Mouse (Mus musculus): ENCODE measurements around the gene Naa40. TPM values are rescaled to one million over a fixed set of nuclear protein-coding genes. Genes with fewer than 3 reads are reported as not detected.
A peak's percentile ranks its signal among the peaks of the same experiment; 100 is the strongest.

Naa40 gene
- polyA plus RNA-seq, 1 experiment from 2014 or later: 66.6 TPM

DNA sequence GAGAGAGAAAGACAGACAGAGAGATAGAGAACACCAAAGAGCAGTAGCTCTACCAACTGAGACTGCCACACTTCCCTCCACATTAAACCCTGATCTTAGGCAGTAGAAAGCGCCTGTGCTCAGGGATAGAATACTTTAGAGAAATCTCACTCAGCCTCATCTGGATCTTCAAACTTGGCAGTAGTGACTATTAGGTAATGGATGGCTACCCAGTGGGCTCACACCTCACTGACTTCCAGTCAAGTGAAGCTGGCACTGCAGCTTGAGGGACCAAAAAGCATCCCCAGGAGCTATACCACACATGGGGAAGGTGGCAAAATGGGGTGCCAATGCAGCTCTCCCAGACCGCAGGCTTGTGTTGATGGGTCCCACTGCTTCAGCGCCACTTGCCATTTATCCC, 16.7 kb downstream of the Naa40 start:
- Histone ChIP-seq H3K27me3 (no peaks in the 10 kb centered on the region), H3K9ac (no peak overlapping the region), H3K4me2 (no peak overlapping the region), H3K4me1 (replicated peaks) (no peaks in the 10 kb centered on the region), H3K9me3 (no peaks in the 10 kb centered on the region), H3K36me3 (peaks cover 39% of the 10 kb centered on the region), H3K4me3 (no peak overlapping the region), H3K27ac (no peak overlapping the region)
- 92% methylated on average over 3 of the region's 3 CpGs for WGBS
- no peak for ATAC-seq (ENCODE audit: low FRiP score)

DNA sequence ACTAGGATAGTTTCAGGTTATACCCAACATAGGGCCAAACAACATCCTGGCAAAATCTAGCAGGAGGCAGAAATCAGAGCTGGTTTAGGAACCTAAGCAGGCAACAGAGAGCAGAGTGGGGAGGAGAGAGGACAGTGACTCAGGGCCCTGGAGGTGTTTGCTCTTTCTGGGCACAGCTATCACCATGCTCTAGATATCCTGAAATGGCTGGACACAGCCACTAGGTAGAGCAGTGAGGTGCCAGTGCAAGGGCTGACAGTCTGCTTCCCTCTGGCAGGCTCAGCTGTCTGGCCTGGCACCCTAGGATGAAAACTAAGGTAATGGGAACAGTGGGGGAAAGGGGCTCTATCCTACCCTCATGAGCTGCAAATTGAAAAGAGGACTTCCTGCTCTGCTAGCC, 17.5 kb downstream of the Naa40 start:
- Histone ChIP-seq H3K27ac (no peak overlapping the region), H3K36me3 (peaks cover 32% of the 10 kb centered on the region), H3K4me3 (no peak overlapping the region), H3K9ac (no peak overlapping the region), H3K4me1 (replicated peaks) (no peaks in the 10 kb centered on the region), H3K9me3 (no peaks in the 10 kb centered on the region), H3K27me3 (no peaks in the 10 kb centered on the region), H3K4me2 (no peak overlapping the region)
- no peak for ATAC-seq (ENCODE audit: low FRiP score)

DNA sequence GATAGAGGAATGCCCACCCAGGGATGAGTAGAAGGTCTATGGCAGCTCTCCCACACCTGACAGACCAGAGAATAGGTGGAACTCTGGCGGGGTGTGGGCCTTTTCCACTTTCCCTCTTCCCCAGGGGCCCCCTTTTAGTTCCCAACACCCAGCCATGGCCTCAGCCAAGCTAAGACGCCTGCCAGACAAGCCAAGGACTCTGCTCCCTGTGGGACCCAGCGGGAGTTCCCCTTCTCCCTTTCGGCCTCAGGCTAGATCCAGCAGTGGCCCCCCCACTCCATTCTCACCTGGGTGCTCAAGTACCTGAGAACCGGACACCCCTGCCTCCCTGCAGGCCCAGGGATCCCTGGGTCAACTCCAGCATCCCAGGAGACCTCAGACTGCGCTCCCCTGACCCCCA, 18.8 kb downstream of the Naa40 start:
- peaks cover 7% of the 10 kb centered on the region for H3K4me1 ChIP-seq (replicated peaks)
- H3K27me3 ChIP-seq: no peaks in the 10 kb centered on the region
- H3K4me3 ChIP-seq: no peak overlapping the region
- WGBS: 87% methylated on average over 6 of the region's 6 CpGs
- no peak overlapping the region for H3K9ac ChIP-seq
- no peaks in the 10 kb centered on the region for H3K9me3 ChIP-seq
- no peak overlapping the region for H3K4me2 ChIP-seq
- peaks cover 19% of the 10 kb centered on the region for H3K36me3 ChIP-seq
- H3K27ac ChIP-seq: no peak overlapping the region
- no peak for ATAC-seq (ENCODE audit: low FRiP score)

DNA sequence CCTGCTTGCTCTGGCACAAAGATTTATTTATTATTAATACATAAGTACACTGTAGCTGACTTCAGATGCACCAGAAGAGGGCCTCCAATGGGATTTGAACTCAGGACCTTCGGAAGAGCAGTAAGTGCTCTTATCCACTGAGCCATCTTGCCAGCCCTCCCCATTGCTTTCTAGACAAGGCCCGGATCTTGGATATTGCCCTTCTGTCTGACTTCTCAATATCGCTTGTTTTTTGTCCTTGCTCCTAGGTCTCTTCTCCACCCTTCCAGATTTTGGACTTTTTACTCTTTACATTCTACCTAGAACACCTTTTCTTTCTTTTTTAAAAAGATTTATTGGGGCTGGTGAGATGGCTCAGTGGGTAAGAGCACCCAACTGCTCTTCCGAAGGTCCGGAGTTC, 22.2 kb downstream of the Naa40 start:
- 96% methylated on average over 5 of the region's 5 CpGs for WGBS
- Histone ChIP-seq H3K36me3 (peaks cover 21% of the 10 kb centered on the region), H3K9ac (no peak overlapping the region), H3K9me3 (no peaks in the 10 kb centered on the region), H3K27me3 (no peaks in the 10 kb centered on the region), H3K4me3 (no peak overlapping the region), H3K4me2 (no peak overlapping the region), H3K4me1 (replicated peaks) (peaks cover 37% of the 10 kb centered on the region), H3K27ac (no peak overlapping the region)
- no peak for ATAC-seq (ENCODE audit: low FRiP score)

DNA sequence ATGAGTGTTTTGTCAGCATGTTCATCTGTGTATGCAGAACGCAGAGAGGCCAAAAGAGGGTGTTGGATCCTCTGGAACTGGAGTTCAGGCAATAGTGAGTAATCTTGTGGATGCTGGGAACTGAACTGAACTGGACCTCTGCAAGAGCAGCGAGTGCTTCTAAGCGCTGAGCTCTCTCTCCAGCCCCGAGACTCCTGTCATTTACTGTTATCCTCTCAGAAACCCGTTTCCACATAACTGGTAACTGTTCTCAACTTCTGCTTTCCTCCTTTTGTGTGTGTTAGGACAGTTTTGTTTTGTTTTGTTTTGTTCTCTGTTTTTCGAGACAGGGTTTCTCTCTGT, 23.1 kb downstream of the Naa40 start:
- H3K9ac ChIP-seq: peak overlapping the region; percentile 49; the same call in 1 of the 2 replicates

DNA sequence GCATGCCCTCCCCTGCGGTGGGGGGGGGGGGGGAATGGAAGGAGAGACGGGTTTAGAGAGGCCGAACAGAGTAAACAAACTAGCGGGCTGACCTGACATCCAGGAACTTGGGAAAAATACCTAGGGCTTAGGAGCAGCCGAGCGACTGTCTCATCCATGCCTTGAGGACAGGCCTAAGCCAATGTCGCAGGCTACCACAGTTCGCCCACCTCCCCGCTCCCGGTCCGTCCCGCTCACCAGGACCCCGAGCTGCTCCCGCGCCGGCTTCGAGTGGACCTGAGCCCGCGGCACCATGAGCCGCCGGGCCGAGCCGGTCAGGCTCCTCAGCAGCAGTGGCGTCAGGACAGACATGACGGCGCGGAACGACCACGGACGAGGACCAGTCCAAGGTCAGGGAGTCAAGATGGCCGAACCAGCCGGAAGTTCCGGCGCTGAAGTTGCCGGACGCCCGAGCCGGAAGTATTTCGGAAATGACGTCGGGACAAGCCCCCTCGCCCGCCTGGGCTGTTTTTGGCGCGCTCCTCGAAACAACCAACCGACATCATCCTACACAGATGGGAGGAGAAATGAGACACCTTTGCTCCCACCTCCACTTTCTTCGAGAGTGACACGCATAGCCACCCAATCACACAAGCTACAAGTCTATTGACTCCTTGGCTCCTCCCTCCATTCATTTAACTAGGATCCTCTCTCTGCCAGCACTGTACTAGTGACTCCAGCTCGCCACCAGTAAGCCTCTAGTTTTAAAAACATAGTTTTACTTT, 23.6 kb downstream of the Naa40 start, which contains the start of gene Cox8a:
Gene Cox8a (minus strand): TSS at position 455 of the 764 bp plus-strand sequence.
- H3K9me3 ChIP-seq: no peaks in the 10 kb centered on the region
- peaks cover 25% of the 10 kb centered on the region for H3K36me3 ChIP-seq
- under 1% methylated on average over 50 of the region's 50 CpGs for WGBS
- H3K27ac ChIP-seq: peak within 1 kb of the TSS; percentile 91
- peak within 1 kb of the TSS; percentile 75 for H3K4me3 ChIP-seq
- peak within 1 kb of the TSS; percentile 82 for H3K9ac ChIP-seq
- H3K4me2 ChIP-seq: peak within 1 kb of the TSS; percentile 76
- no peaks in the 10 kb centered on the region for H3K27me3 ChIP-seq
- peak; percentile 97 for ATAC-seq (ENCODE audit: low FRiP score)
- peaks cover 37% of the 10 kb centered on the region for H3K4me1 ChIP-seq (replicated peaks)

More for the DNA sequence above, 23.1 kb downstream of the Naa40 start:
- Histone ChIP-seq H3K4me1 (replicated peaks) (peaks cover 37% of the 10 kb centered on the region), H3K36me3 (peaks cover 25% of the 10 kb centered on the region), H3K27ac (no peak overlapping the region), H3K4me2 (peak overlapping the region; percentile 53), H3K27me3 (no peaks in the 10 kb centered on the region), H3K9me3 (no peaks in the 10 kb centered on the region), H3K4me3 (peak overlapping the region; percentile 75)
- WGBS: 13% methylated on average over 6 of the region's 6 CpGs
- peak; percentile 34 for ATAC-seq (ENCODE audit: low FRiP score)

DNA sequence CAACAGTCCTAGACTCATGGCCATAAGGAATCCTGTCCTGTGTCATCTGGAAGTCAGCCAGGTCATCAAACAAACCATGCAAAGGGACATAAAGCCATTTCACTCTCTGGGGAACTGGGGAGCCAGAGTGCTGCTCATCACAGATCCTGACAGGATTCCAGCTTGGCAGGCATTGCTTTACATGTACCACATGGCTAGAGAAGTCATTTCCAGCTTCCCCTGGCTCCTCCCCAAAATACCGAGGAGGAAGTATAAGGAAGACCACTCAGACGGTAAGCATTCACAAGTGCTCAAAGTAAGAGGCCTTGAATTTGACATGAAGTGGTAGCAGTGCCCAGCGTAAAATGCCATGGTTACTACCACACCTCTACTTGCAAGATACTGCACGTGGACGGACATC, 26.5 kb downstream of the Naa40 start:
- Histone ChIP-seq H3K9me3 (no peaks in the 10 kb centered on the region), H3K27me3 (no peaks in the 10 kb centered on the region), H3K4me3 (no peak overlapping the region), H3K9ac (no peak overlapping the region), H3K4me2 (no peak overlapping the region), H3K4me1 (replicated peaks) (peaks cover 37% of the 10 kb centered on the region), H3K36me3 (peaks cover 36% of the 10 kb centered on the region), H3K27ac (no peak overlapping the region)
- ATAC-seq (ENCODE audit: low FRiP score): no peak
- WGBS: 86% methylated on average over 5 of the region's 5 CpGs

DNA sequence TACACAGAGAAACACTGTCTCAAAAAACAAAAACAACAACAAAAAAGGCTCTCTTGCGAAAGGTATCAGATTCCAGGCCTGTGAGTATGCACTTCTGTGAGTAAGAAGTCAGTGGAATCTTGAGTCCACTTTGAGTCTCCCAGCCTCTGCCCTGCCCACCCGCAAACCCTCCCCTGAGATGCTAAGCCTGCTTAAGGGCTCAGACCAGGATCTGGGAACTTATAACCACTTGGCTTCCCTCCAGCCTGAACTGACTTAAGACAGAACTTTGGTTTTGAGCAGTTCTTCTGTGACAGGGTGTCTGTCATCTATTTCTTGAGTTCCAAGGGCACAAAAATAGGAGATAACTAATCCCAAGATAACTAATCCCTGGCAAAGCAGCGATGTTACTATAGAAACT, 28.0 kb downstream of the Naa40 start:
- Histone ChIP-seq H3K9me3 (no peaks in the 10 kb centered on the region), H3K9ac (no peak overlapping the region), H3K27ac (no peak overlapping the region), H3K4me2 (no peak overlapping the region), H3K36me3 (peaks cover 36% of the 10 kb centered on the region), H3K4me3 (no peak overlapping the region), H3K4me1 (replicated peaks) (peaks cover 34% of the 10 kb centered on the region), H3K27me3 (no peaks in the 10 kb centered on the region)
- ATAC-seq (ENCODE audit: low FRiP score): no peak
- WGBS: 91% methylated on average over 3 of the region's 3 CpGs

DNA sequence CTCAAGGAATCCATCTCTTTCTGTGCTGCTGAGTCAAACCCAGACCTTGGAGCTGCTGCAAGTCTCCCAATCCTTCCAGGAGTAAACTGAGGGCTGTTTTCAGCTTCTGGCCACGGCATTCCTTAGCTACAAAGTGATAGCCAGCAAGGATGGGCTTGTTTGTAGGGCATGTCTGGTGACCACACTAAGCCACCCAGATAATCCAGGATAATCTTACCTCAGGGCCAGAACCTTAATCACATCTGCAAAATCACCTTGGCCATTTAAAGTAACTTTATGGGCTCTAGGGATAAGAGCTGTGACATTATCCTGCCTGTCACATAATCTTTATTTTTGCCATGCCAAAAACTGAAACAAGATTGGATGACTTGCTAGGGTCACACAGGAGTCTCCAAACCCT, 28.8 kb downstream of the Naa40 start:
- Histone ChIP-seq H3K4me2 (no peak overlapping the region), H3K36me3 (peaks cover 36% of the 10 kb centered on the region), H3K9ac (no peak overlapping the region), H3K4me1 (replicated peaks) (peaks cover 31% of the 10 kb centered on the region), H3K9me3 (no peaks in the 10 kb centered on the region), H3K27me3 (no peaks in the 10 kb centered on the region), H3K4me3 (no peak overlapping the region), H3K27ac (no peak overlapping the region)
- 93% methylated on average over 1 of the region's 1 CpGs for WGBS
- ATAC-seq (ENCODE audit: low FRiP score): no peak

DNA sequence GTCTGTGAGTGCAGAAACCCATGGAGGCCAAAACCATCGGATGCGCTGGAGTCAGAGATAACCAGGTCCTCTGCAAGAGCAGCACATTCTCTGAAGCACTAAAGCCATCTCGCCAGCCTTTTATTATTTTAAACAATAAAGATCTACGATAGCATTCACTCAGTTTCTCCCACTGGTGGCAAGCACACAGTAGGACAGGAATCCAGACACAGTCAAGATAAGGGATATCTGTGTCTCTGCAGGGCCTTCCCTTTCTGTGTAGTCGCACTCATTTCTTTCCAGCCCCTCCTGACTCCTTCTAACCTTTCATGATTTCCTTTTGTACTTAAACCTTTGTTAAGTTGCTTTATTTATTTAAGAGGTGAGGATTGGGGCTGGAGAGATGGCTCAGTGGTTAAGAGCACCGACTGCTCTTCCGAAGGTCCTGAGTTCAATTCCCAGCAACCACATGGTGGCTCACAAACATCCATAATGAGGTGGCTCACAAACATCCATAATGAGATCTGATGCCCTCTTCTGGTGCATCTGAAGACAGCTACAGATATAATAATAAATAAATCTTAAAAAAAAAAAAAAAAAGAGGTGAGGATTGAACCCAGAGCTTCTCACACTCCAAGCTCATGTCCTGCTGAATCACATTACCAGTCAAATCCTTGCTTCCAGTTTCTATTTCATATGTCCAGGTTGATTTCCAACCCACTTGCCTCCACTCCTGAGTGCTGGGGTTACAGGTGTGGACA, 30.9 kb downstream of the Naa40 start:
- Histone ChIP-seq H3K27ac (no peak overlapping the region), H3K27me3 (no peaks in the 10 kb centered on the region), H3K9ac (no peak overlapping the region), H3K4me3 (no peak overlapping the region), H3K4me2 (no peak overlapping the region), H3K9me3 (no peaks in the 10 kb centered on the region), H3K36me3 (peaks cover 29% of the 10 kb centered on the region), H3K4me1 (replicated peaks) (peaks cover 26% of the 10 kb centered on the region)
- ATAC-seq (ENCODE audit: low FRiP score): no peak
- 87% methylated on average over 7 of the region's 7 CpGs for WGBS

DNA sequence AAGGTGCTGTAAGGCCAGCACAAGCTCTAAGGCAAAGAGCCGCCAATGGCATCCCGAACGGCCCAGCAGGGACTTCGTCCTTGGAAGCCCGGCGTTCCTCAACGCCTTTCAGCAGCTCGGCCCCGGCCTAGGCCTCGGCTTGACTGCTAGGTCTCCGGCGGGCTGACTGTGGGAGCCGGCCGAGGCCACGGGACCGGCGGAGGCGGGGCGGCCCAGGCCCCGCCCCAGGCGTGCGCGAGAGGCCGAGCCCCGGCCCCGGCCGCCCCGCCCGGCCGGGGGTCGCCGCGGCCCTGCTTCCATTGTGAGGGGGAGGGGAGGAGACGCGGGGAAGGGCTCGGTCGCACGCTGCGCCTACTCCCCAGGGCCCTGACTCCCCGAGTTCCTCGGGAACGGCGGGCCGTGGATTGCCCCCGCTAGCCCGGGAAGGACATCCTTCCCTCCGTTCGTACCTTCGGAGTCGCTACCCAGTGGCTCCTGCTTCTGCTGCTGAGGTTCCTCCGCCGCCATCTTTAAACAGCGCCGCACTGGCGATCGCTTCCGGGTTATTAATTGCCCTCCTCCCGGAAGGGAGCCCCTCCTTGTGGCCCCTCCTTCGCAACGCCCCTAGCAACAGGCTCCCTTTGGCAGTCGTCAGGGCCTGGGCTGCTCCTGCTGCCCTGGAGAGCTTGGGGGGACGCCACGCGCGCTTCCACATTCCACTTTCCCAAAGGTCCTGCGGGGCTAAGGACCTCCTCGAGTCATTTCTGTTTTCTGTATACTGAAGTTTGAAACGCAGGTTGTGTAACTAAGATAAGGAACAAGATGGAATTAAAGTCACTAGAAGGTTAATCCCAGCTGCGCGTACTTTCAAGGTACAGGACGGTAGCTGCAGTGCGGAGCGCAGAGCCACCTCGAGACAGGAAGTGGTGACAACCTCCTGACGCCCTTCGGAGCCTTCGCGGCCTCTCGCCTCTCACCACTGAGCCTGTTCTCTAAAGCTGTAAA, 34.9 kb downstream of the Naa40 start, which contains the start of gene Otub1:
Gene Otub1 (minus strand): TSS at position 564 of the 984 bp plus-strand sequence.
- ATAC-seq (ENCODE audit: low FRiP score): peak; percentile 97
- Histone ChIP-seq H3K27me3 (no peaks in the 10 kb centered on the region), H3K27ac (peak within 1 kb of the TSS; percentile 97), H3K4me2 (peak within 1 kb of the TSS; percentile 93), H3K9me3 (no peaks in the 10 kb centered on the region), H3K9ac (peak within 1 kb of the TSS; percentile 89), H3K36me3 (peaks cover 30% of the 10 kb centered on the region), H3K4me1 (replicated peaks) (peaks cover 42% of the 10 kb centered on the region), H3K4me3 (peak within 1 kb of the TSS; percentile 86)
- under 1% methylated on average over 77 of the region's 79 CpGs for WGBS

DNA sequence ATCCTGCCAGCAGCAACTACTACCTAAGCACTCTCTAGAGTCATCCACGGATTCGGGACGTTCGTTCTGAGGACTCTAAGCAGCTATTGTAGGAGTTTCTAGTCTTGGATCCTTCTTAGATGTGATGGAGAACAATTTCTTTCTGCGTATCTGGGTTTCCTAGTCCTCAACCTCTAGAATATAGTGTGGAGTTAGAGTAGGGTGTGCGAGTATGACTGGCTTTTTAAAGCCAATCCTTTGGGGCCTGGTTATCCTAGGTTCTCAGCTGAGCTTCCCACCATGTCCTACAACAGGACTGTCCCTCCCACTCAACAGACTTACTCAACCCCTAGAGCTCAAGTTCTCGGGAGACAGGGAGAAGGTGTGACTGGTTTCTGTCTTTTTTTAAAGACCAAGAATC, 35.7 kb downstream of the Naa40 start:
- Histone ChIP-seq H3K27ac (peak overlapping the region; percentile 97), H3K9me3 (no peaks in the 10 kb centered on the region), H3K27me3 (no peaks in the 10 kb centered on the region), H3K4me1 (replicated peaks) (peaks cover 42% of the 10 kb centered on the region), H3K4me3 (peak overlapping the region; percentile 86), H3K4me2 (peak overlapping the region; percentile 93), H3K36me3 (peaks cover 37% of the 10 kb centered on the region), H3K9ac (peak overlapping the region; percentile 89)
- 34% methylated on average over 7 of the region's 7 CpGs for WGBS
- ATAC-seq (ENCODE audit: low FRiP score): no peak

All from hindbrain, embryonic 13.5 days (tissue).